Comparison of ENCODE assay signal across 10 mouse cellular contexts in genomic region chr16:78490779-78491178, GRCm38 (mm10).
DNase-seq lines count a peak whose midpoint lies in the region; ATAC-seq lines count a peak whose summit lies in the region.
"Had no signal": no experiment of that assay in that cellular context is flagged by ENCODE, and none has a peak within 500 bp of the region (broad histone marks: within the 10 kb centered on the region; RNA-seq: fewer than 3 reads in every experiment).

No protein-coding gene starts in this region.

- 0 out of 2 replicates have a peak overlapping the region, but pooled peaks have one; percentile 3 for H3K27ac ChIP-seq in kidney, embryonic 16.5 days (ENCODE audit: low read length)
- H3K27ac ChIP-seq in forebrain, embryonic 16.5 days (ENCODE audit: low read length), result no peak overlapping the region
- no peak overlapping the region for H3K27ac ChIP-seq in midbrain, embryonic 14.5 days (replicated peaks; ENCODE audit: low read depth, low read length)
- H3K27ac ChIP-seq: neural tube, embryonic 12.5 days had no signal

- H3K27me3 ChIP-seq in kidney, embryonic 16.5 days (ENCODE audit: insufficient read depth, low read length), result no peaks in the 10 kb centered on the region
- H3K27me3 ChIP-seq in forebrain, embryonic 16.5 days (replicated peaks; ENCODE audit: control insufficient read depth, insufficient read depth, low read length), result no peaks in the 10 kb centered on the region
- no peaks in the 10 kb centered on the region for H3K27me3 ChIP-seq in midbrain, embryonic 14.5 days (ENCODE audit: control insufficient read depth, insufficient read depth, low read length)
- H3K27me3 ChIP-seq: neural tube, embryonic 12.5 days had no signal

- no peaks in the 10 kb centered on the region for H3K4me1 ChIP-seq in kidney, embryonic 16.5 days (ENCODE audit: insufficient read depth, low read length)
- peaks cover 8% of the 10 kb centered on the region for H3K4me1 ChIP-seq in forebrain, embryonic 16.5 days (replicated peaks; ENCODE audit: control insufficient read depth, insufficient read depth, low read length)
- H3K4me1 ChIP-seq in midbrain, embryonic 14.5 days (ENCODE audit: control insufficient read depth, insufficient read depth, low read length), result peaks cover 4% of the 10 kb centered on the region; the same call in 1 of the 2 replicates
- H3K4me1 ChIP-seq: neural tube, embryonic 12.5 days had no signal

- H3K9ac ChIP-seq in kidney, embryonic 16.5 days (replicated peaks; ENCODE audit: low read length), result no peak overlapping the region
- no peak overlapping the region for H3K9ac ChIP-seq in forebrain, embryonic 16.5 days (replicated peaks; ENCODE audit: low read depth, low read length)
- H3K9ac ChIP-seq in midbrain, embryonic 14.5 days (replicated peaks; ENCODE audit: low read length), result no peak overlapping the region
- H3K9ac ChIP-seq: neural tube, embryonic 12.5 days had no signal

- H3K9me3 ChIP-seq in kidney, embryonic 16.5 days (ENCODE audit: low read length), result no peaks in the 10 kb centered on the region
- no peaks in the 10 kb centered on the region for H3K9me3 ChIP-seq in forebrain, embryonic 16.5 days (ENCODE audit: control insufficient read depth, low read length)
- H3K9me3 ChIP-seq in midbrain, embryonic 14.5 days (ENCODE audit: control insufficient read depth, low read length), result no peaks in the 10 kb centered on the region
- H3K9me3 ChIP-seq: neural tube, embryonic 12.5 days had no signal

- peak; percentile 70 to 72 for DNase-seq in cerebellum, postnatal 10 days
- no peak for DNase-seq in cerebellum, adult 9-11 months
- DNase-seq in kidney, postnatal 4 days, result no peak
- DNase-seq in midbrain, embryonic 14.5 days, result no peak
- DNase-seq in urinary bladder, postnatal 36 days (ENCODE audit: low spot score in 2 of 2), result no peak
- no peak for DNase-seq in layer of hippocampus, postnatal 25 days (ENCODE audit: extremely low spot score in 1 of 2, low spot score in 1 of 2)
- DNase-seq: gastrocnemius, postnatal 36 days had no signal

- no peak overlapping the region; the same call in 1 of the 2 replicates for H3K4me3 ChIP-seq in kidney, embryonic 16.5 days (ENCODE audit: low read length)
- no peak overlapping the region for H3K4me3 ChIP-seq in forebrain, embryonic 16.5 days (replicated peaks; ENCODE audit: low read length)
- H3K4me3 ChIP-seq in midbrain, embryonic 14.5 days (replicated peaks; ENCODE audit: low read depth, low read length), result no peak overlapping the region
- H3K4me3 ChIP-seq: neural tube, embryonic 12.5 days had no signal

- no peaks in the 10 kb centered on the region for H3K36me3 ChIP-seq in kidney, embryonic 16.5 days (ENCODE audit: insufficient read depth, low read length)
- H3K36me3 ChIP-seq in forebrain, embryonic 16.5 days (ENCODE audit: control insufficient read depth, insufficient read depth), result no peaks in the 10 kb centered on the region
- H3K36me3 ChIP-seq in midbrain, embryonic 14.5 days (ENCODE audit: control insufficient read depth, insufficient read depth, low read length), result no peaks in the 10 kb centered on the region
- H3K36me3 ChIP-seq: neural tube, embryonic 12.5 days had no signal

- WGBS in kidney, embryonic 16.5 days, result 38% methylated on average over 5 of the region's 5 CpGs
- WGBS in forebrain, embryonic 16.5 days, result 34% methylated on average over 5 of the region's 5 CpGs
- WGBS in midbrain, embryonic 14.5 days, result 49% methylated on average over 5 of the region's 5 CpGs

- H3K4me2 ChIP-seq in kidney, embryonic 16.5 days (replicated peaks; ENCODE audit: low read depth, low read length), result peak overlapping the region; percentile 47
- H3K4me2 ChIP-seq in forebrain, embryonic 16.5 days (ENCODE audit: low read length), result peak overlapping the region; percentile 37; the same call in 1 of the 2 replicates
- H3K4me2 ChIP-seq in midbrain, embryonic 14.5 days (ENCODE audit: low read length), result peak overlapping the region; percentile 44; the same call in 1 of the 2 replicates

- peak; percentile 61; the same call in 1 of the 2 replicates for ATAC-seq in kidney, embryonic 16.5 days (ENCODE audit: low FRiP score, low TSS enrichment)
- no peak for ATAC-seq in forebrain, embryonic 16.5 days
- no peak for ATAC-seq in midbrain, embryonic 14.5 days (ENCODE audit: low FRiP score, low TSS enrichment)

Comparison
In these comparisons a context has a peak if more than half of its experiments do, and no peak if none do; other contexts are left out.
1. DNase-seq: peak in cerebellum, postnatal 10 days (2 of 2); none in cerebellum, adult 9-11 months (single experiment), kidney, postnatal 4 days (0 of 2), midbrain, embryonic 14.5 days (single experiment), urinary bladder, postnatal 36 days (0 of 2) and layer of hippocampus, postnatal 25 days (0 of 2).
2. Peak in every context shown above with its lines, with median percentiles within 50 percentile points of each other: H3K4me2 ChIP-seq.